Mouse (Mus musculus) neural tube, embryonic 12.5 days (tissue): ENCODE measurements around the gene Kxd1. TPM values are rescaled to one million over a fixed set of nuclear protein-coding genes. Genes with fewer than 3 reads are reported as not detected.

Experiments
- ATAC-seq: fragments of 200-750 bp; cut with Nextera tagmentation; 2 replicates; pipeline ENCODE4 v1.8.0; 2017; ENCODE audit warnings: low read depth, mild to moderate bottlenecking, moderate TSS enrichment, moderate library complexity; ENCODE audit not compliant: low FRiP score
- H3K27ac ChIP-seq: fragments of 300-500 bp; sonication (generic); 2 replicates; pipeline ENCODE4 v1.5.1; 2016
- H3K27me3 ChIP-seq: fragments of 300-500 bp; sonication (generic); replicated peaks from 2 replicates; pipeline ENCODE4 v1.6.1; 2016; ENCODE audit warnings: mild to moderate bottlenecking
- H3K36me3 ChIP-seq: fragments of 300-500 bp; sonication (generic); 2 replicates; pipeline ENCODE4 v1.6.1; 2016; ENCODE audit warnings: mild to moderate bottlenecking
- H3K4me1 ChIP-seq: fragments of 300-500 bp; sonication (generic); 2 replicates; pipeline ENCODE4 v1.6.1; 2016
- H3K4me2 ChIP-seq: fragments of 300-500 bp; sonication (generic); replicated peaks from 2 replicates; pipeline ENCODE4 v1.6.1; 2016; ENCODE audit warnings: mild to moderate bottlenecking
- H3K4me3 ChIP-seq: fragments of 300-500 bp; sonication (generic); 2 replicates; pipeline ENCODE4 v1.5.1; 2016
- H3K9ac ChIP-seq: fragments of 300-500 bp; sonication (generic); 2 replicates; pipeline ENCODE4 v1.6.1; 2016; ENCODE audit warnings: mild to moderate bottlenecking
- H3K9me3 ChIP-seq: fragments of 300-500 bp; sonication (generic); 2 replicates; pipeline ENCODE4 v1.6.1; 2016; ENCODE audit warnings: mild to moderate bottlenecking
- WGBS: fragments of 180-500 bp; shearing (Covaris S2); methylation state at CpG from one replicate; pipeline ENCODE4 v1.1.7; 2016; 5-methylcytosine and 5-hydroxymethylcytosine counted together
- polyA plus RNA-seq: library from polyadenylated mRNA; unstranded; fragments of >200 nt; fragmentation: Nextera tagmentation; extraction: Ambion mirVana; gene quantifications from 2 replicates; pipeline ENCODE4 v1.2.1, GENCODE M21; 2016

Kxd1 gene
- polyA plus RNA-seq: 45.5 and 50.3 TPM in 2 replicates

GRCm38 (mm10) chr8:70527512-70528181 is at the start of gene Kxd1, which contains the start of gene Fkbp8:
Gene Kxd1 (minus strand): TSS chr8:70527956.
Gene Fkbp8 (plus strand): TSS chr8:70527724.
- H3K27me3 ChIP-seq: no peaks in the 10 kb centered on the region
- H3K9ac ChIP-seq: peak within 1 kb of the TSS; percentile 77
- ATAC-seq: peak; percentile 92
- peak within 1 kb of the TSS; percentile 82 for H3K4me2 ChIP-seq
- H3K9me3 ChIP-seq: no peaks in the 10 kb centered on the region
- peaks cover 27% of the 10 kb centered on the region for H3K36me3 ChIP-seq
- H3K27ac ChIP-seq: peak within 1 kb of the TSS; percentile 50; the same call in 1 of the 2 replicates
- WGBS: under 1% methylated on average over 59 of the region's 61 CpGs
- peak within 1 kb of the TSS; percentile 75 for H3K4me3 ChIP-seq
- peaks cover 21% of the 10 kb centered on the region for H3K4me1 ChIP-seq

GRCm38 (mm10) chr8:70577207-70577606 is 49.5 kb upstream of the Kxd1 start:
- no peaks in the 10 kb centered on the region for H3K9me3 ChIP-seq
- H3K4me3 ChIP-seq: no peak overlapping the region
- peaks cover 57% of the 10 kb centered on the region for H3K36me3 ChIP-seq
- H3K9ac ChIP-seq: no peak overlapping the region
- ATAC-seq: no peak
- no peak overlapping the region for H3K27ac ChIP-seq
- H3K27me3 ChIP-seq: no peaks in the 10 kb centered on the region
- 94% methylated on average over 3 of the region's 3 CpGs for WGBS
- H3K4me2 ChIP-seq: no peak overlapping the region
- H3K4me1 ChIP-seq: no peaks in the 10 kb centered on the region

- Histone ChIP-seq H3K4me3 (no peak overlapping the region), H3K36me3 (peaks cover 36% of the 10 kb centered on the region), H3K9ac (no peak overlapping the region), H3K27me3 (no peaks in the 10 kb centered on the region), H3K9me3 (no peaks in the 10 kb centered on the region), H3K27ac (no peak overlapping the region), H3K4me2 (no peak overlapping the region), H3K4me1 (no peaks in the 10 kb centered on the region)
- WGBS: 89% methylated on average over 4 of the region's 4 CpGs
- no peak for ATAC-seq
These were observed 47.2 kb upstream of the Kxd1 start for GRCm38 (mm10) chr8:70574915-70575314.

- no peak overlapping the region for H3K9ac ChIP-seq
- H3K9me3 ChIP-seq: no peaks in the 10 kb centered on the region
- no peaks in the 10 kb centered on the region for H3K4me1 ChIP-seq
- H3K36me3 ChIP-seq: peaks cover 34% of the 10 kb centered on the region
- no peak overlapping the region for H3K4me2 ChIP-seq
- no peak for ATAC-seq
- H3K4me3 ChIP-seq: no peak overlapping the region
- no peaks in the 10 kb centered on the region for H3K27me3 ChIP-seq
- no peak overlapping the region for H3K27ac ChIP-seq
These were observed 46.5 kb upstream of the Kxd1 start for GRCm38 (mm10) chr8:70574302-70574701.

- no peak overlapping the region for H3K9ac ChIP-seq
- H3K4me1 ChIP-seq: no peaks in the 10 kb centered on the region
- H3K27me3 ChIP-seq: no peaks in the 10 kb centered on the region
- H3K4me2 ChIP-seq: no peak overlapping the region
- peaks cover 20% of the 10 kb centered on the region for H3K36me3 ChIP-seq
- no peak for ATAC-seq
- no peak overlapping the region for H3K27ac ChIP-seq
- no peaks in the 10 kb centered on the region for H3K9me3 ChIP-seq
- no peak overlapping the region for H3K4me3 ChIP-seq
- 83% methylated on average over 6 of the region's 6 CpGs for WGBS
These were observed 43.2 kb upstream of the Kxd1 start for GRCm38 (mm10) chr8:70570990-70571389.

- ATAC-seq: no peak
- Histone ChIP-seq H3K4me1 (peaks cover 5% of the 10 kb centered on the region; the same call in 1 of the 2 replicates), H3K27ac (no peak overlapping the region), H3K9me3 (no peaks in the 10 kb centered on the region), H3K36me3 (peaks cover 18% of the 10 kb centered on the region), H3K9ac (no peak overlapping the region), H3K4me2 (no peak overlapping the region), H3K27me3 (no peaks in the 10 kb centered on the region), H3K4me3 (no peak overlapping the region)
These were observed 42.6 kb upstream of the Kxd1 start for GRCm38 (mm10) chr8:70570360-70570759.

- Histone ChIP-seq H3K4me3 (no peak overlapping the region), H3K9me3 (no peaks in the 10 kb centered on the region), H3K4me2 (no peak overlapping the region), H3K27me3 (no peaks in the 10 kb centered on the region), H3K27ac (no peak overlapping the region), H3K36me3 (no peaks in the 10 kb centered on the region), H3K9ac (no peak overlapping the region), H3K4me1 (peaks cover 16% of the 10 kb centered on the region; the same call in 1 of the 2 replicates)
- ATAC-seq: no peak
- 70% methylated on average over 3 of the region's 3 CpGs for WGBS
These were observed 37.8 kb upstream of the Kxd1 start for GRCm38 (mm10) chr8:70565561-70565960.

GRCm38 (mm10) chr8:70564696-70565235 is 37.0 kb upstream of the Kxd1 start:
- no peak overlapping the region for H3K4me3 ChIP-seq
- H3K9ac ChIP-seq: no peak overlapping the region
- peaks cover 16% of the 10 kb centered on the region; the same call in 1 of the 2 replicates for H3K4me1 ChIP-seq
- WGBS: 83% methylated on average over 3 of the region's 3 CpGs
- H3K4me2 ChIP-seq: no peak overlapping the region
- no peaks in the 10 kb centered on the region for H3K27me3 ChIP-seq
- no peaks in the 10 kb centered on the region for H3K36me3 ChIP-seq
- H3K9me3 ChIP-seq: no peaks in the 10 kb centered on the region
- ATAC-seq: no peak
- H3K27ac ChIP-seq: no peak overlapping the region

- H3K4me1 ChIP-seq: peaks cover 16% of the 10 kb centered on the region; the same call in 1 of the 2 replicates
- no peak overlapping the region for H3K9ac ChIP-seq
- H3K27ac ChIP-seq: no peak overlapping the region
- H3K36me3 ChIP-seq: no peaks in the 10 kb centered on the region
- WGBS: 95% methylated on average over 6 of the region's 6 CpGs
- no peaks in the 10 kb centered on the region for H3K9me3 ChIP-seq
- no peak overlapping the region for H3K4me2 ChIP-seq
- no peak overlapping the region for H3K4me3 ChIP-seq
- no peak for ATAC-seq
- no peaks in the 10 kb centered on the region for H3K27me3 ChIP-seq
These were observed 36.1 kb upstream of the Kxd1 start for GRCm38 (mm10) chr8:70563763-70564387.

GRCm38 (mm10) chr8:70562802-70563201 is 35.0 kb upstream of the Kxd1 start:
- H3K9ac ChIP-seq: no peak overlapping the region
- H3K27me3 ChIP-seq: no peaks in the 10 kb centered on the region
- no peak for ATAC-seq
- H3K9me3 ChIP-seq: no peaks in the 10 kb centered on the region
- H3K27ac ChIP-seq: no peak overlapping the region
- peaks cover 16% of the 10 kb centered on the region; the same call in 1 of the 2 replicates for H3K4me1 ChIP-seq
- H3K4me3 ChIP-seq: no peak overlapping the region
- no peak overlapping the region for H3K4me2 ChIP-seq
- H3K36me3 ChIP-seq: no peaks in the 10 kb centered on the region
- 81% methylated on average over 3 of the region's 3 CpGs for WGBS

- 78% methylated on average over 7 of the region's 7 CpGs for WGBS
- H3K9me3 ChIP-seq: no peaks in the 10 kb centered on the region
- H3K4me1 ChIP-seq: peaks cover 16% of the 10 kb centered on the region; the same call in 1 of the 2 replicates
- H3K27me3 ChIP-seq: no peaks in the 10 kb centered on the region
- no peak for ATAC-seq
- no peaks in the 10 kb centered on the region for H3K36me3 ChIP-seq
- no peak overlapping the region for H3K27ac ChIP-seq
- no peak overlapping the region for H3K4me3 ChIP-seq
- H3K4me2 ChIP-seq: no peak overlapping the region
- no peak overlapping the region for H3K9ac ChIP-seq
These were observed 34.2 kb upstream of the Kxd1 start for GRCm38 (mm10) chr8:70561809-70562535.

GRCm38 (mm10) chr8:70561357-70561756 is 33.6 kb upstream of the Kxd1 start:
- ATAC-seq: no peak
- no peak overlapping the region for H3K27ac ChIP-seq
- H3K9ac ChIP-seq: no peak overlapping the region

More at GRCm38 (mm10) chr8:70561357-70561756, 33.6 kb upstream of the Kxd1 start:
- Histone ChIP-seq H3K9me3 (no peaks in the 10 kb centered on the region), H3K4me2 (no peak overlapping the region), H3K27me3 (no peaks in the 10 kb centered on the region), H3K36me3 (no peaks in the 10 kb centered on the region), H3K4me1 (peaks cover 16% of the 10 kb centered on the region; the same call in 1 of the 2 replicates), H3K4me3 (no peak overlapping the region)
- WGBS: 75% methylated on average over 4 of the region's 4 CpGs
